Mouse (Mus musculus) intestine, embryonic 14.5 days (tissue): ENCODE data around the gene Gm21394. TPM values are rescaled to one million over a fixed set of nuclear protein-coding genes. Genes with fewer than 3 reads are reported as not detected.
"Not testable (repeated sequence)": the region's sequence is repeated elsewhere in the genome, so short reads cannot be mapped to it uniquely, and the experiment has no call there.

ENCODE experiments used
- ATAC-seq: fragments of 200-750 bp; cut with Nextera tagmentation; replicated peaks from 2 replicates; pipeline ENCODE4 v1.8.0; 2017; ENCODE audit warnings: low read depth, moderate number of reproducible peaks, moderate TSS enrichment, moderate library complexity; ENCODE audit not compliant: low FRiP score, low TSS enrichment
- DNase-seq: peaks from one replicate; pipeline ENCODE4 v3.0.0-alpha.2; 2018; ENCODE audit warnings: low spot score
- H3K27ac ChIP-seq: fragments of 300-500 bp; sonication (generic); 2 replicates; pipeline ENCODE4 v1.5.1; 2014; ENCODE audit warnings: low read depth, mild to moderate bottlenecking, control low read depth
- H3K27me3 ChIP-seq: fragments of 300-500 bp; sonication (generic); replicated peaks from 2 replicates; pipeline ENCODE4 v1.6.1; 2014; ENCODE audit warnings: low read length, control low read depth; ENCODE audit not compliant: control insufficient read depth, insufficient read depth
- H3K36me3 ChIP-seq: fragments of 300-500 bp; sonication (generic); 2 replicates; pipeline ENCODE4 v1.6.1; 2014; ENCODE audit warnings: low read length, control low read depth; ENCODE audit not compliant: control insufficient read depth, insufficient read depth
- H3K4me1 ChIP-seq: fragments of 300-500 bp; sonication (generic); replicated peaks from 2 replicates; pipeline ENCODE4 v1.6.1; 2014; ENCODE audit warnings: low read length, control low read depth, mixed read lengths; ENCODE audit not compliant: control insufficient read depth, insufficient read depth
- H3K4me2 ChIP-seq: fragments of 300-500 bp; sonication (generic); 2 replicates; pipeline ENCODE4 v1.6.1; 2014; ENCODE audit warnings: low read length
- H3K4me3 ChIP-seq: fragments of 300-500 bp; sonication (generic); 2 replicates; pipeline ENCODE4 v1.5.1; 2014; ENCODE audit warnings: low read depth, low read length, control low read depth, mixed read lengths
- H3K9ac ChIP-seq: fragments of 300-500 bp; sonication (generic); 2 replicates; pipeline ENCODE4 v1.6.1; 2014; ENCODE audit warnings: mild to moderate bottlenecking, low read length
- H3K9me3 ChIP-seq: fragments of 300-500 bp; sonication (generic); 2 replicates; pipeline ENCODE4 v1.6.1; 2016; ENCODE audit warnings: low read length, control low read depth; ENCODE audit not compliant: control insufficient read depth
- WGBS: fragments of 180-500 bp; shearing (Covaris S2); extraction: QIAGEN DNeasy Blood & Tissue Kit; methylation state at CpG from one replicate; pipeline ENCODE4 v1.1.7; 2014; 5-methylcytosine and 5-hydroxymethylcytosine counted together
- polyA plus RNA-seq: library from polyadenylated mRNA; unstranded; fragments of >200 nt; fragmentation: Nextera tagmentation; extraction: Ambion mirVana; gene quantifications from 2 replicates; pipeline ENCODE4 v1.2.1, GENCODE M21; 2014

The Gm21394 gene
- not detected in 2 replicates for polyA plus RNA-seq

- not testable (repeated sequence) for H3K4me3 ChIP-seq, DNase-seq, H3K4me2 ChIP-seq, H3K9me3 ChIP-seq, H3K27ac ChIP-seq, ATAC-seq, H3K27me3 ChIP-seq, H3K4me1 ChIP-seq, H3K36me3 ChIP-seq, H3K9ac ChIP-seq
- no CpG with 5 or more reads among the region's 4 CpGs for WGBS
These were observed at the start of gene Gm21394 for GRCm38 (mm10) chrY:84564807-84565206. Gene Gm21394 (minus strand): TSS chrY:84564907.

Other genes starting within 250 kb of the Gm21394 start
- not detected in 2 replicates for gene Gm21409, start 181.8 kb upstream of the Gm21394 start, polyA plus RNA-seq